Mouse (Mus musculus) neural tube, embryonic 14.5 days (tissue): Measurements from ENCODE around the gene Spin1. TPM values are rescaled to one million over a fixed set of nuclear protein-coding genes. Genes with fewer than 3 reads are reported as not detected.
A peak's percentile ranks its signal among the peaks of the same experiment; 100 is the strongest.

Experiments used
- ATAC-seq: fragments of 200-750 bp; cut with Nextera tagmentation; 2 replicates; pipeline ENCODE4 v1.8.0; 2017; ENCODE audit warnings: low read depth, mild to moderate bottlenecking, moderate TSS enrichment, moderate library complexity
- H3K27ac ChIP-seq: fragments of 300-500 bp; sonication (generic); 2 replicates; pipeline ENCODE4 v1.5.1; 2014; ENCODE audit warnings: low read depth, mild to moderate bottlenecking, control low read depth, low read length, moderate library complexity, mixed read lengths
- H3K27me3 ChIP-seq: fragments of 300-500 bp; sonication (generic); 2 replicates; pipeline ENCODE4 v1.6.1; 2014; ENCODE audit warnings: low read length; ENCODE audit not compliant: control insufficient read depth, insufficient read depth
- H3K36me3 ChIP-seq: fragments of 300-500 bp; sonication (generic); 2 replicates; pipeline ENCODE4 v1.6.1; 2014; ENCODE audit warnings: low read length, mixed read lengths; ENCODE audit not compliant: control insufficient read depth, insufficient read depth
- H3K4me1 ChIP-seq: fragments of 300-500 bp; sonication (generic); 2 replicates; pipeline ENCODE4 v1.6.1; 2014; ENCODE audit warnings: low read length; ENCODE audit not compliant: control insufficient read depth, insufficient read depth
- H3K4me2 ChIP-seq: fragments of 300-500 bp; sonication (generic); 2 replicates; pipeline ENCODE4 v1.6.1; 2014; ENCODE audit warnings: mild to moderate bottlenecking, low read depth, low read length, control low read depth
- H3K4me3 ChIP-seq: fragments of 300-500 bp; sonication (generic); 2 replicates; pipeline ENCODE4 v1.5.1; 2014; ENCODE audit warnings: low read depth, low read length, control low read depth, mixed read lengths
- H3K9ac ChIP-seq: fragments of 300-500 bp; sonication (generic); replicated peaks from 2 replicates; pipeline ENCODE4 v1.6.1; 2014; ENCODE audit warnings: low read depth, mild to moderate bottlenecking, control low read depth, low read length, mixed read lengths
- H3K9me3 ChIP-seq: fragments of 300-500 bp; sonication (generic); 2 replicates; pipeline ENCODE4 v1.6.1; 2016; ENCODE audit warnings: low read length; ENCODE audit not compliant: control insufficient read depth
- WGBS: fragments of 180-500 bp; shearing (Covaris S2); extraction: QIAGEN DNeasy Blood & Tissue Kit; methylation state at CpG from one replicate; pipeline ENCODE4 v1.1.7; 2014; 5-methylcytosine and 5-hydroxymethylcytosine counted together
- polyA plus RNA-seq: library from polyadenylated mRNA; unstranded; fragments of >200 nt; fragmentation: Nextera tagmentation; extraction: Ambion mirVana; gene quantifications from 2 replicates; pipeline ENCODE4 v1.2.1, GENCODE M21; 2014

The Spin1 gene
- polyA plus RNA-seq, 1 experiment from 2014 or later = 161 TPM

GRCm38 (mm10) chr13:51089058-51089457 lies 11.6 kb upstream of the Spin1 start:
- no peak overlapping the region for H3K4me3 ChIP-seq
- no peak for ATAC-seq
- 88% methylated on average over 4 of the region's 4 CpGs for WGBS
- H3K9me3 ChIP-seq = no peaks in the 10 kb centered on the region
- no peaks in the 10 kb centered on the region for H3K36me3 ChIP-seq
- no peak overlapping the region for H3K27ac ChIP-seq
- H3K4me1 ChIP-seq = no peaks in the 10 kb centered on the region
- no peaks in the 10 kb centered on the region for H3K27me3 ChIP-seq
- no peak overlapping the region for H3K4me2 ChIP-seq
- no peak overlapping the region for H3K9ac ChIP-seq

GRCm38 (mm10) chr13:51090105-51090661 lies 10.5 kb upstream of the Spin1 start:
- 78% methylated on average over 5 of the region's 5 CpGs for WGBS
- Histone ChIP-seq H3K4me3 (no peak overlapping the region), H3K36me3 (no peaks in the 10 kb centered on the region), H3K9ac (no peak overlapping the region), H3K27ac (no peak overlapping the region), H3K4me1 (no peaks in the 10 kb centered on the region), H3K4me2 (no peak overlapping the region), H3K27me3 (no peaks in the 10 kb centered on the region), H3K9me3 (no peaks in the 10 kb centered on the region)
- no peak for ATAC-seq

GRCm38 (mm10) chr13:51093430-51093829 lies 7.2 kb upstream of the Spin1 start:
- H3K4me1 ChIP-seq = no peaks in the 10 kb centered on the region
- H3K36me3 ChIP-seq = no peaks in the 10 kb centered on the region
- WGBS = 96% methylated on average over 5 of the region's 5 CpGs
- H3K9ac ChIP-seq = no peak overlapping the region
- H3K27ac ChIP-seq = no peak overlapping the region
- H3K9me3 ChIP-seq = no peaks in the 10 kb centered on the region
- no peak for ATAC-seq
- H3K4me2 ChIP-seq = no peak overlapping the region
- no peak overlapping the region for H3K4me3 ChIP-seq
- no peaks in the 10 kb centered on the region for H3K27me3 ChIP-seq

GRCm38 (mm10) chr13:51094323-51095195 lies 6.1 kb upstream of the Spin1 start:
- H3K9ac ChIP-seq = no peak overlapping the region
- H3K4me2 ChIP-seq = no peak overlapping the region
- no peak overlapping the region for H3K4me3 ChIP-seq
- WGBS = 87% methylated on average over 16 of the region's 16 CpGs
- no peaks in the 10 kb centered on the region for H3K36me3 ChIP-seq
- H3K27me3 ChIP-seq = no peaks in the 10 kb centered on the region
- H3K9me3 ChIP-seq = no peaks in the 10 kb centered on the region
- no peak overlapping the region for H3K27ac ChIP-seq
- ATAC-seq = no peak
- peaks cover 5% of the 10 kb centered on the region; the same call in 1 of the 2 replicates for H3K4me1 ChIP-seq

GRCm38 (mm10) chr13:51095196-51095715 lies 5.4 kb upstream of the Spin1 start:
- no peaks in the 10 kb centered on the region for H3K9me3 ChIP-seq
- H3K4me1 ChIP-seq = peaks cover 5% of the 10 kb centered on the region; the same call in 1 of the 2 replicates
- H3K27ac ChIP-seq = no peak overlapping the region
- WGBS = 94% methylated on average over 7 of the region's 7 CpGs
- no peak overlapping the region for H3K9ac ChIP-seq
- H3K4me3 ChIP-seq = no peak overlapping the region
- no peaks in the 10 kb centered on the region for H3K27me3 ChIP-seq
- no peak for ATAC-seq
- no peaks in the 10 kb centered on the region for H3K36me3 ChIP-seq
- H3K4me2 ChIP-seq = no peak overlapping the region

GRCm38 (mm10) chr13:51096644-51097043 lies 4.0 kb upstream of the Spin1 start:
- Histone ChIP-seq H3K9me3 (no peaks in the 10 kb centered on the region), H3K36me3 (no peaks in the 10 kb centered on the region), H3K9ac (no peak overlapping the region), H3K4me3 (no peak overlapping the region), H3K4me2 (no peak overlapping the region), H3K4me1 (peaks cover 5% of the 10 kb centered on the region; the same call in 1 of the 2 replicates), H3K27me3 (no peaks in the 10 kb centered on the region), H3K27ac (no peak overlapping the region)
- 93% methylated on average over 6 of the region's 6 CpGs for WGBS
- no peak for ATAC-seq

GRCm38 (mm10) chr13:51099560-51100232 lies 984 bp upstream of the Spin1 start:
- H3K4me3 ChIP-seq = peak overlapping the region; percentile 82
- H3K27ac ChIP-seq = peak overlapping the region; percentile 95
- no peaks in the 10 kb centered on the region for H3K27me3 ChIP-seq
- no peaks in the 10 kb centered on the region for H3K9me3 ChIP-seq
- peaks cover 12% of the 10 kb centered on the region; the same call in 1 of the 2 replicates for H3K4me1 ChIP-seq
- H3K9ac ChIP-seq = peak overlapping the region; percentile 98
- WGBS = 5% methylated on average over 26 of the region's 26 CpGs
- peak; percentile 7 for ATAC-seq
- no peaks in the 10 kb centered on the region for H3K36me3 ChIP-seq
- H3K4me2 ChIP-seq = peak overlapping the region; percentile 85

GRCm38 (mm10) chr13:51101016-51101776 lies 516 bp downstream of the Spin1 start:
- WGBS = 2% methylated on average over 54 of the region's 89 CpGs
- Histone ChIP-seq H3K9ac (peak overlapping the region; percentile 98), H3K36me3 (no peaks in the 10 kb centered on the region)

More at GRCm38 (mm10) chr13:51101016-51101776, 516 bp downstream of the Spin1 start:
- Histone ChIP-seq H3K27me3 (no peaks in the 10 kb centered on the region), H3K4me1 (peaks cover 12% of the 10 kb centered on the region; the same call in 1 of the 2 replicates), H3K9me3 (no peaks in the 10 kb centered on the region), H3K4me3 (peak overlapping the region; percentile 82), H3K4me2 (peak overlapping the region; percentile 49), H3K27ac (peak overlapping the region; percentile 95)
- ATAC-seq = peak; percentile 65
